Mouse (Mus musculus) midbrain, embryonic 15.5 days (tissue): Measurements from ENCODE around the gene Smg9. TPM values are rescaled to one million over a fixed set of nuclear protein-coding genes. Genes with fewer than 3 reads are reported as not detected.

Source experiments
- ATAC-seq: fragments of 200-750 bp; cut with Nextera tagmentation; replicated peaks from 2 replicates; pipeline ENCODE4 v1.8.0; 2017; ENCODE audit warnings: moderate TSS enrichment
- H3K27ac ChIP-seq: fragments of 300-500 bp; sonication (generic); 2 replicates; pipeline ENCODE4 v1.5.1; 2015; ENCODE audit warnings: mild to moderate bottlenecking, inconsistent platforms
- H3K27me3 ChIP-seq: fragments of 300-500 bp; sonication (generic); replicated peaks from 2 replicates; pipeline ENCODE4 v1.6.1; 2015; ENCODE audit warnings: inconsistent platforms
- H3K36me3 ChIP-seq: fragments of 300-500 bp; sonication (generic); replicated peaks from 2 replicates; pipeline ENCODE4 v1.6.1; 2015; ENCODE audit warnings: inconsistent platforms
- H3K4me1 ChIP-seq: fragments of 300-500 bp; sonication (generic); 2 replicates; pipeline ENCODE4 v1.6.1; 2015; ENCODE audit warnings: inconsistent platforms
- H3K4me2 ChIP-seq: fragments of 300-500 bp; sonication (generic); 2 replicates; pipeline ENCODE4 v1.6.1; 2015; ENCODE audit warnings: inconsistent platforms, mild to moderate bottlenecking, moderate library complexity
- H3K4me3 ChIP-seq: fragments of 300-500 bp; sonication (generic); 2 replicates; pipeline ENCODE4 v1.5.1; 2015; ENCODE audit warnings: mild to moderate bottlenecking, inconsistent platforms
- H3K9ac ChIP-seq: fragments of 300-500 bp; sonication (generic); 2 replicates; pipeline ENCODE4 v1.6.1; 2015; ENCODE audit warnings: mild to moderate bottlenecking, inconsistent platforms
- H3K9me3 ChIP-seq: fragments of 300-500 bp; sonication (generic); 2 replicates; pipeline ENCODE4 v1.6.1; 2016; ENCODE audit warnings: inconsistent platforms
- WGBS: fragments of 180-500 bp; shearing (Covaris S2); methylation state at CpG from one replicate; pipeline ENCODE4 v1.1.7; 2015; ENCODE audit warnings: mixed read lengths; 5-methylcytosine and 5-hydroxymethylcytosine counted together
- polyA plus RNA-seq: library from polyadenylated mRNA; unstranded; fragments of >200 nt; fragmentation: Nextera tagmentation; extraction: Ambion mirVana; gene quantifications from 2 replicates; pipeline ENCODE4 v1.2.1, GENCODE M21; 2015

The Smg9 gene
- polyA plus RNA-seq, 1 experiment from 2014 or later: 40.3 TPM

DNA sequence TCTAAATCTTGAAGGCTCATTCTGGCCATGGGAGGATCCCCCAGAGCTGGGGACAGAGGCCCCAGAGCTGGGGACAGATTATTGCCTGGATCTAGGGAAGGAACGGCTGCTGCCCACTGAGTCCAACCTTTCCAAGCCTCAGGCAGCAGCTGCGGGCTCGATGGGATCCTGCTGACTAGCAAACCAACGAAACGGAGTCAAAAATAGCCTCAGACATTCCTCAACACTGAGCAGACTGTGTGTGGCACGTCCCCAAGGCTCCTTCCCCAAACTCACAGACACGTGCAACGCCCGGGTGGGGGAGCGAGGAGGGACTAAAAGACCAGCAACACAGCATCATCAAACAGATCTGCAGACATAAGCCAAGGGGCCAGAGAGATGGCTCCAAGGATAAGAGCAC lies 38.6 kb downstream of the Smg9 start:
- Histone ChIP-seq H3K9ac (no peak overlapping the region), H3K27me3 (no peaks in the 10 kb centered on the region), H3K27ac (no peak overlapping the region), H3K4me2 (no peak overlapping the region), H3K4me3 (no peak overlapping the region), H3K36me3 (no peaks in the 10 kb centered on the region), H3K4me1 (no peaks in the 10 kb centered on the region), H3K9me3 (no peaks in the 10 kb centered on the region)
- no peak for ATAC-seq
- 78% methylated on average over 10 of the region's 10 CpGs for WGBS

DNA sequence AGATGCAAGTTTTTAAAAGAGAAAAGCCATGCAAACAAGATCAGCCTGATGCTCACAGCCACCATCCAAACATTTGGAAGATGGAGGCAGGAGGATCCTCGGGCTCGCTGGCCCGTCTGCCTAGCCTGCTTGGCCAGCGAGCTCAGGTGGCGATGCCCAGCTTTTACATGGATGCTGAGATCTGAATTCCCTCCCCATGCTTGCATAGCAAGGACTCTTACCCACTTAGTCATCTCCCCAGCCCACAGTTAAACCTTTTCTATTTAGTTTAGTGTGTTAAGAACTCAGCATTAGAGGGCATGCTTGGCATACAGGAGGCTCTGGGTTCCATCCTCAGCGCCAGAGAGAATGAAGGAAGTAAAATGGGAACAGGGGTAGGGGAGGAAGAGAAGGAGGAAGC lies 39.8 kb downstream of the Smg9 start:
- no peak for ATAC-seq
- H3K27me3 ChIP-seq: no peaks in the 10 kb centered on the region
- H3K9ac ChIP-seq: no peak overlapping the region
- 85% methylated on average over 6 of the region's 6 CpGs for WGBS
- H3K4me2 ChIP-seq: no peak overlapping the region
- H3K9me3 ChIP-seq: no peaks in the 10 kb centered on the region
- no peaks in the 10 kb centered on the region for H3K4me1 ChIP-seq
- no peak overlapping the region for H3K27ac ChIP-seq
- H3K4me3 ChIP-seq: no peak overlapping the region
- no peaks in the 10 kb centered on the region for H3K36me3 ChIP-seq

DNA sequence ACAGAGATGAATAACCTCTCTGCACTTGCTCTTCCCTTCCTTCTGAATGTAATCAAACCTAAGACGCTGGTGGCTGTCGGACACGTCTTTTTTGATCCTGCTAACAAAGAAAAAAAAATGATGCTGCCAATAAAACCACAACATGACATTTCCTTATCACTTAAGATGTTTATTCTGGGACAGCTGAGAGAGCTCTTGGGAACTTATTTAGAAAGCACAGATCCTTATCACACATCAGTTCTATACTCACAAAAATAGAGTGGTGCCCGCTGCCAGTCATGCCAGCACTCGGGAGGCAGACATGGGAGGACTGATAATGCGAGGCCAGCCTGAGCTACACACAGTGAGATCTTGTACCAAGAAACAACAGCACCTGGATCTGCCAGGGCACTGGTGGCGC lies 40.5 kb downstream of the Smg9 start:
- Histone ChIP-seq H3K27ac (no peak overlapping the region), H3K9me3 (no peaks in the 10 kb centered on the region), H3K4me3 (no peak overlapping the region), H3K9ac (no peak overlapping the region), H3K36me3 (no peaks in the 10 kb centered on the region), H3K4me2 (no peak overlapping the region), H3K27me3 (no peaks in the 10 kb centered on the region), H3K4me1 (no peaks in the 10 kb centered on the region)
- ATAC-seq: no peak
- WGBS: 78% methylated on average over 7 of the region's 7 CpGs

DNA sequence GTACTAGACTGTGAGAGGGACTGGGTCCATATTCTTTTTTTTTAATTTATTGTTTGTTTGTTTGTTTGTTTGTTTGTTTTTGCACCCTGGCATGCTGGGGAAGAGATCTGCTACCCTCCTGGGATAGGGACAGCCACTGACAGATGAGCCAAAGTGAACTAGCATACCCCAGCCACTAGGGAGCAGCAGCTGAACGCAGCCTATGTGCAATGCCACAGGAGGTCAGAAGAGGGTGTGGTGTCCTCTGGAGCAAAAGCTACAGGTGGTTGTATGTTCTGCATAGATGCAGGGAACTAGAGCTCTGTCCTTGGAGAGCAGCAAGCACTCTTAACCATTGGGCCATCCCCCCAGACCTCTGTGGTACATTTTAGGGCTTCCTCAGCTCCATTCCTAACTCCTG lies 42.4 kb downstream of the Smg9 start:
- no peak overlapping the region for H3K9ac ChIP-seq
- H3K27me3 ChIP-seq: no peaks in the 10 kb centered on the region
- no peaks in the 10 kb centered on the region for H3K4me1 ChIP-seq
- no peak overlapping the region for H3K4me2 ChIP-seq
- H3K36me3 ChIP-seq: no peaks in the 10 kb centered on the region
- no peaks in the 10 kb centered on the region for H3K9me3 ChIP-seq
- H3K4me3 ChIP-seq: no peak overlapping the region
- no peak overlapping the region for H3K27ac ChIP-seq
- no peak for ATAC-seq
- WGBS: 9% methylated on average over 1 of the region's 1 CpGs

DNA sequence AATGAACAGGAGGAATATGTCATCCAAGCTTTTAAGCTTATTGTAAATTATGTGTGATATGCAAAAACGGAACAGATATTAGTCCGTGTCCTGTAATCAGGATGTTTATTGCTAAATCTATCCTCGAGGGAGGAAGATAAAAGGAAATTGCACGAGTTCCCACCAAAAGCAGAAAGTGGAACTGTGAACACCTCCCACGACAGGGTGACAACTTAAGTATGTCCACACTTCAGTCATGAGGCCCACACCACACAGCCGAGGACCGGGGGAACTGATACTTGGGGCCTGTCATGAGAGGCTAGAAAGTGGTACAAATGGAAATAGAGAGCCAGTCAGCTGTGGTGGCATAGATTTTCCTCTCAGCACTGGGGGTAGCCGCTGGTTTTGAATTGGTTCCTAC lies 42.9 kb downstream of the Smg9 start:
- H3K9me3 ChIP-seq: no peaks in the 10 kb centered on the region
- no peak for ATAC-seq
- no peaks in the 10 kb centered on the region for H3K4me1 ChIP-seq
- no peak overlapping the region for H3K4me3 ChIP-seq
- WGBS: 80% methylated on average over 8 of the region's 8 CpGs
- no peak overlapping the region for H3K27ac ChIP-seq
- no peaks in the 10 kb centered on the region for H3K27me3 ChIP-seq
- no peaks in the 10 kb centered on the region for H3K36me3 ChIP-seq
- no peak overlapping the region for H3K4me2 ChIP-seq
- H3K9ac ChIP-seq: no peak overlapping the region

DNA sequence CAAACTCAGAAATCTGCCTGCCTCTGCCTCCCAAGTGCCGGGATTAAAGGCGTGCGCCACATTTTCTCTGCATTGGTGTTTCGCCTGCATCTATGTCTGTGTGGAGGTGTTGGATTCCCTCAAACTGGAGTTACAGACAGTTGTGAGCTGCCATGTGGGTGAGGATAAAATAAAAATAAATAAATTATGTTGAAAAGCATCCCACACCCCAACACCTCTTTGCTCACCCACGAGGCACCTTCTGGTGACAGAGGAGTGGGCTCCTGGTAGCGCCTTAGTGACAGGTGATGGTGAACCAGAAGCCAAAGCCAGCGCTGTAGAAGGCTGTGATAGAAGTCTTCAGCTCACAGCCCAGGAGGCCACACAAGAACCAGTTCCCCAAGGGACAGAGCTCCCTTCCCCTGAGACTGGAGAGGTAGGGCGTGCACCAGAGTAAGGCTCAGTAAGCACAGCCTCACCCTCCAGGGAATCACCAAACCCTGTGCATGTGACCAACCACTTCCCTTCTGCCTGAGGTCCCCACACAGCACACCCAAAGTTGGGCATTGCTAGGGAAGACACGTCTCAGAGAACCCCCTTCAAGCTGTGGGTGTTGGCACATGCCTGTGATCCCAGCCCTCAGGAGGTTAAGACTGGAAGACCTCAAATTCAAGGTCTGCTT lies 46.0 kb downstream of the Smg9 start:
- Histone ChIP-seq H3K9ac (no peak overlapping the region), H3K27ac (no peak overlapping the region), H3K27me3 (no peaks in the 10 kb centered on the region), H3K4me1 (no peaks in the 10 kb centered on the region), H3K9me3 (no peaks in the 10 kb centered on the region), H3K4me2 (no peak overlapping the region), H3K4me3 (no peak overlapping the region), H3K36me3 (no peaks in the 10 kb centered on the region)
- no peak for ATAC-seq
- 92% methylated on average over 9 of the region's 9 CpGs for WGBS

DNA sequence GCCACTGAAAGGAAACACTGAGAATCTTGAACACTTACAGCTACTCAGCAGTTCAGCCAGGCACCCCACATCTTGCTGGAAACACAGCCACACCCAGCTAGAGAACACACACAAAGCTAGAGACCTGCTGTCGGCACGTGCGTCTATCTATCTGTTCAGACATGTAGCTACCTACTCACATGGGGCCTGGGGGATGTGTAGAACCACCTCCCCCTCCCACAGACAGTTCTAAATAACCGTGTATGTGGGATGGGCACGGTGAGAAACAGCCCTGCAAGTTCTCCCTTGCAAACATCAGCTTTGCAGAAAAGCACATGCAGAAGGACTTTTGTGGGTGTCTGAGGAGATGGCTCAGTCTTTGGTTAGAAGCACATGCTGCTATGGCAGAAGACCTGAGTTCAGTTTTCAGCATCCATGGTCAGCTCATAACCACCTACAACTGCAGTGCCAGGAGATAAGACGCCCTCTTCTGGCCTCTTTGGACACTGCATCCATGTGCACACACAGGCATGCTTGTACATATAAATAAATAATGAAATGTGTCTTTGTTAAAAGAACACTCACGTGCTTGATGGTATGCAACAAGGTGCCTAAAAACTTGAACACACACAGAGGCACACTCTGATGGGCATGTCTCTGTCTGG lies 47.4 kb downstream of the Smg9 start:
- Histone ChIP-seq H3K9me3 (no peaks in the 10 kb centered on the region), H3K4me2 (no peak overlapping the region), H3K27me3 (no peaks in the 10 kb centered on the region), H3K4me3 (no peak overlapping the region), H3K36me3 (no peaks in the 10 kb centered on the region), H3K4me1 (no peaks in the 10 kb centered on the region), H3K9ac (no peak overlapping the region), H3K27ac (no peak overlapping the region)
- 80% methylated on average over 7 of the region's 7 CpGs for WGBS
- ATAC-seq: no peak

DNA sequence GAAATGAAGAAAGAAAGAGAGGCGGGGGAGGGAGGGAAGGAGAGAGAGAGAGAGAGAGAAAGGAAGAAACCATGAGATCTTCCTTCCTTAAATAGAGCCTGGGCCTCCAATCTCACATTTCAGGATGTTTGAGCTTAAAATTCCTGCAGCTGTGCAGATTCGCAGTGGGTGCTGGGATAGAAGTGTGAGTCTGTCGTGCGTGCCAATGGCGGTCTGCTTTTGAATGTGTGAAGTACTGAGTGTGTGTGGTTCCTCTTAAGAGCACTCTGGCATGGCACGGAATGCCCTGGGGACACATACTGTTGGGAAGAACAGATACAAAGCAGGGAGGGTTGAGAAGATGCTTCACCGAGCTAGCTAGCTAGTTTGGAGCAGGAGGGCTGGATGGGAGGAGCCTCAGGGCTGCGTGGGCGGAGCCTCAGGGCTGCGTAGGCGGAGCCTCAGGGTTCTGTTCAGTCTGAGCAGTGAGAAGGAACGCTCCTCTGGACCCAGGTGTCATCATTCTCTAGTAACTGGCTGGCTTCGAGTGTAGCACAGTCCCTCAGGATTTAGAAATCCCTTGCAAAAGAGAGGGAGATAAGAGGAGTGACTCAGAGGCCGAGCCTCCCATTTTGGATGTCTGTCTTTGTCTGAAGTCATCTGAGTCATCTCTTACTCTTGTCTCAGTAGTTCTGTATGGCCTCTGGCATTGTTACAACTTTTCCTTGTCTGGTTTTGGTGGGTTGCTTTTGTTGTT lies 49.5 kb downstream of the Smg9 start:
- H3K27me3 ChIP-seq: no peaks in the 10 kb centered on the region
- H3K27ac ChIP-seq: no peak overlapping the region
- no peak overlapping the region for H3K4me2 ChIP-seq
- no peak overlapping the region for H3K4me3 ChIP-seq
- H3K36me3 ChIP-seq: no peaks in the 10 kb centered on the region
- 67% methylated on average over 14 of the region's 14 CpGs for WGBS
- ATAC-seq: no peak
- H3K4me1 ChIP-seq: no peaks in the 10 kb centered on the region
- no peaks in the 10 kb centered on the region for H3K9me3 ChIP-seq
- no peak overlapping the region for H3K9ac ChIP-seq

DNA sequence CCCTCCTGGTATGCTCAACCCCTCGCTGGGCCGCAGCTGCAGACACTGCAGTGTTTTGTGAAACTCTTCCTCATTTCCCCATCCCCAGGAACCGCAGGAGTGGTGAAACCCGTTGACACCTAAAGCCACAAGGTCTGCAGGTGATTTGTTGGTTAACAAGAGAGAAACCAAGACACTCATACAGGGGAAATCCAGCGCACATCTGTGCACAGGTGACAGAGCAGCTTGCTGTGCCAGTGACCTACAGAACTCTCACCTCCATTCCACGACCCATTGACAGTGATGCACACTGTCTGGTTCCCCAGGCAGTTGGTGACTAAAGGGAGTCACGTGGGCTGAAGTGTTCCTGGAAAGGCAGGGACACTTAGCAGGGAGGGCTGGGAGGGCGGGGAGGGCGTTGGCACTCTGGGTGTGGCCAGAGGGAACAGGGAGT lies 51.2 kb downstream of the Smg9 start:
- Histone ChIP-seq H3K9ac (no peak overlapping the region), H3K4me2 (no peak overlapping the region), H3K9me3 (no peaks in the 10 kb centered on the region), H3K36me3 (no peaks in the 10 kb centered on the region), H3K4me3 (no peak overlapping the region), H3K27me3 (no peaks in the 10 kb centered on the region), H3K27ac (no peak overlapping the region), H3K4me1 (no peaks in the 10 kb centered on the region)
- 66% methylated on average over 9 of the region's 9 CpGs for WGBS
- no peak for ATAC-seq

DNA sequence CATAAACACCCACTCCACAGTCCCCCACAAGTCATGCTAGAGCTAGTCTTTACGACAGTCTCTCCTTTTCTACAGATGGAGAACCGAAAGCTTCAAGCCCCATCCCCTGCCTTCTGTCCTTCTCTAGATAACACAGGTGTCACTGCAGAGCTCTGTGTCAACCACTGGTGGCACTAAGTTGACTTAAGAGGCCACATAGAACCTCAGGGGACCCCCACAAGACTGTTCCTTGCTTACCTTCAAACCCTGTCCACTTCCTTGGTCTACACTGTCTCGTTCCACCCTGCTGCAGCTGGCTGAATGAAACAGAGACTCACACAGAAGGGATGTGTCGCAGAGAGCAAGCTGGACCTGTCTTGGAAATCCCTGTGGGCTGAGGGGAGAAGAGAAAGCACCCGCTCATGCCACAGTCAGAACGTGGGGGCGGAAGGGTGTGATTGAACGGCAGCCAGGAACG lies 52.5 kb downstream of the Smg9 start, which contains the start of gene Irgc1:
TSS of gene Irgc1 (minus strand) at position 443 of the 457 bp plus-strand sequence.
- 82% methylated on average over 9 of the region's 9 CpGs for WGBS
- H3K4me3 ChIP-seq: no peak within 1 kb of the TSS
- no peak for ATAC-seq

DNA sequence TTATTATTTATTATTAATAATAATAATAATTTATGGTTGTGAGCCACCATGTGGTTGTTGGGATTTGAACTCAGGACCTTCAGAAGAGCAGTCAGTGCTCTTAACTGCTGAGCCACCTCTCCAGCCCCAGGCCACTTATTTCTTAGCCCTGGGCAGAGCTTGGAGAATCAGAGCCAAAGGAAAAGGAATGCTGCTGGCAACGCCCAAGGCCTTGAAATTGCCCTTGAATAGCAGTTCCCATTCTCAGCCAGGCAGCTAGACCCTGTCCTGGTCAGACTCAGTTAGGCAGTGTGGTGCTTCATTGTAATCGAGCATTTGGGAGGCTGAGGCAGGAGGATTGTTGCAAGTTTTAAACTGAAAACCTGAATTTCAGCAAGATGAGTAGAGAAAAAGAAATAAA lies 54.8 kb downstream of the Smg9 start:
- no peak for ATAC-seq
- Histone ChIP-seq H3K4me3 (no peak overlapping the region), H3K4me1 (no peaks in the 10 kb centered on the region), H3K9me3 (no peaks in the 10 kb centered on the region), H3K9ac (no peak overlapping the region), H3K36me3 (no peaks in the 10 kb centered on the region), H3K4me2 (no peak overlapping the region), H3K27ac (no peak overlapping the region), H3K27me3 (no peaks in the 10 kb centered on the region)
- 71% methylated on average over 2 of the region's 2 CpGs for WGBS

More for the DNA sequence above, 52.5 kb downstream of the Smg9 start, which contains the start of gene Irgc1:
- no peaks in the 10 kb centered on the region for H3K9me3 ChIP-seq
- H3K27ac ChIP-seq: no peak within 1 kb of the TSS
- no peak within 1 kb of the TSS for H3K9ac ChIP-seq
- no peak within 1 kb of the TSS for H3K4me2 ChIP-seq
- H3K27me3 ChIP-seq: no peaks in the 10 kb centered on the region
- H3K36me3 ChIP-seq: no peaks in the 10 kb centered on the region
- H3K4me1 ChIP-seq: no peaks in the 10 kb centered on the region

DNA sequence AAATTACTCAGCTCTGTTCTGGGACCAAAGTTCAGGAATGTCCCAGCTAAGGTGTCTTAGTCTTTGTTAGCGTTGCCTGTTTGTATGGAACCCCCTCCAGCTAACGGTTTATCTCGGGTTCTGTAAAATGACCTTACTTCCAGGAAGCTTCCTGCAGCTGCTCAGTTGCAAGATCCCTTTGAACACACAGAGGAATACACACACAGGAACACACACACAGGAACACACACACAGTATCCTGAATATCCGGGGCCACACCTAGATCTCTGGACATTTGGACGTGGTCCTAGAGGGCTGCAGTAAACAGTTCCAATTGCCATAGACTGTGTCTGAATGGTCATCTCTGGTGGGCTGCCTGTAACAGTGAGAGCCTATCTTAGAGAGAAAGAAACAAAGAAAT lies 56.3 kb downstream of the Smg9 start:
- ATAC-seq: no peak
- Histone ChIP-seq H3K9ac (no peak overlapping the region), H3K27ac (no peak overlapping the region), H3K36me3 (no peaks in the 10 kb centered on the region), H3K4me3 (no peak overlapping the region), H3K9me3 (no peaks in the 10 kb centered on the region), H3K4me2 (no peak overlapping the region), H3K4me1 (no peaks in the 10 kb centered on the region), H3K27me3 (no peaks in the 10 kb centered on the region)
- WGBS: 80% methylated on average over 5 of the region's 5 CpGs
